Mouse (Mus musculus) bone marrow macrophage, adult 2 months (primary cell): ENCODE measurements around the gene Jsrp1. TPM values are rescaled to one million over a fixed set of nuclear protein-coding genes. Genes with fewer than 3 reads are reported as not detected.
A peak's percentile ranks its signal among the peaks of the same experiment; 100 is the strongest.

Experiments
- H3K27ac ChIP-seq: 2 replicates; pipeline ENCODE4 v1.5.1; 2012; ENCODE audit warnings: low read depth, low read length; ENCODE audit not compliant: insufficient read depth
- H3K4me1 ChIP-seq: 2 replicates; pipeline ENCODE4 v1.6.1; 2012; ENCODE audit warnings: low read length; ENCODE audit not compliant: control insufficient read depth, insufficient read depth
- H3K4me3 ChIP-seq: 2 replicates; pipeline ENCODE4 v1.5.1; 2012; ENCODE audit warnings: mild to moderate bottlenecking, low read length, moderate library complexity; ENCODE audit not compliant: insufficient read depth
- CTCF ChIP-seq: IDR thresholded peaks from 2 replicates; pipeline ENCODE4 v1.5.1; 2012; ENCODE audit warnings: low read depth, mild to moderate bottlenecking, low read length, moderate library complexity
- POLR2A ChIP-seq: IDR thresholded peaks from 2 replicates; pipeline ENCODE4 v1.6.1; 2012; ENCODE audit warnings: mild to moderate bottlenecking, low read depth, low read length, borderline replicate concordance
- polyA plus RNA-seq: library from polyadenylated mRNA; stranded (reverse); fragments of >200 nt; gene quantifications from 2 replicates; pipeline ENCODE4 v1.2.4, GENCODE M21; 2012; ENCODE audit not compliant: missing spikeins, insufficient read depth, insufficient read length

Jsrp1 gene
- polyA plus RNA-seq, 1 experiment, result not detected

- Histone ChIP-seq H3K27ac (no peak overlapping the region), H3K4me3 (no peak overlapping the region), H3K4me1 (peaks cover 12% of the 10 kb centered on the region)
- TF ChIP-seq POLR2A (no peak), CTCF (no peak)
These were observed 31.9 kb upstream of the Jsrp1 start for GRCm38 (mm10) chr10:80845055-80845693.

- Histone ChIP-seq H3K4me1 (peaks cover 18% of the 10 kb centered on the region), H3K27ac (no peak within 1 kb of the TSS), H3K4me3 (peak within 1 kb of the TSS; percentile 42)
- no peak for TF ChIP-seq POLR2A
These were observed 30.7 kb upstream of the Jsrp1 start, which contains the start of gene Lingo3 for GRCm38 (mm10) chr10:80843931-80844547. TSS of gene Lingo3 (minus strand) at chr10:80844039.

GRCm38 (mm10) chr10:80843087-80843930 is 30.0 kb upstream of the Jsrp1 start:
- Histone ChIP-seq H3K27ac (no peak overlapping the region), H3K4me1 (peaks cover 20% of the 10 kb centered on the region), H3K4me3 (peak overlapping the region; percentile 42)
- TF ChIP-seq POLR2A, result no peak
- TF ChIP-seq CTCF, result no peak

- no peak overlapping the region for H3K27ac ChIP-seq
- peaks cover 17% of the 10 kb centered on the region for H3K4me1 ChIP-seq
- H3K4me3 ChIP-seq, result no peak overlapping the region
- TF ChIP-seq POLR2A (no peak), CTCF (no peak)
These were observed 29.0 kb upstream of the Jsrp1 start for GRCm38 (mm10) chr10:80842334-80842733.

- Histone ChIP-seq H3K27ac (no peak overlapping the region), H3K4me3 (no peak overlapping the region), H3K4me1 (peaks cover 17% of the 10 kb centered on the region)
- no peak for TF ChIP-seq POLR2A
- no peak for TF ChIP-seq CTCF
These were observed 28.4 kb upstream of the Jsrp1 start for GRCm38 (mm10) chr10:80841685-80842084.

GRCm38 (mm10) chr10:80839848-80840247 is 26.6 kb upstream of the Jsrp1 start:
- peaks cover 17% of the 10 kb centered on the region for H3K4me1 ChIP-seq
- TF ChIP-seq POLR2A, result no peak
- TF ChIP-seq CTCF, result no peak
- no peak overlapping the region for H3K4me3 ChIP-seq
- no peak overlapping the region for H3K27ac ChIP-seq

- no peak for TF ChIP-seq POLR2A
- no peak for TF ChIP-seq CTCF
- Histone ChIP-seq H3K27ac (no peak overlapping the region), H3K4me1 (peaks cover 17% of the 10 kb centered on the region), H3K4me3 (no peak overlapping the region)
These were observed 25.1 kb upstream of the Jsrp1 start for GRCm38 (mm10) chr10:80838346-80838912.

- peaks cover 17% of the 10 kb centered on the region for H3K4me1 ChIP-seq
- H3K4me3 ChIP-seq, result no peak overlapping the region
- TF ChIP-seq CTCF (no peak), POLR2A (no peak)
- H3K27ac ChIP-seq, result no peak overlapping the region
These were observed 24.5 kb upstream of the Jsrp1 start for GRCm38 (mm10) chr10:80837827-80838226.

- Histone ChIP-seq H3K4me3 (no peak overlapping the region), H3K27ac (no peak overlapping the region), H3K4me1 (peaks cover 17% of the 10 kb centered on the region)
- TF ChIP-seq CTCF, result no peak
- TF ChIP-seq POLR2A, result no peak
These were observed 23.7 kb upstream of the Jsrp1 start for GRCm38 (mm10) chr10:80836949-80837379.
